Mouse (Mus musculus) macrophage (primary cell): ENCODE measurements around the gene Tmem8. TPM values are rescaled to one million over a fixed set of nuclear protein-coding genes. Genes with fewer than 3 reads are reported as not detected.
"Not testable (repeated sequence)": the region's sequence is repeated elsewhere in the genome, so short reads cannot be mapped to it uniquely, and the experiment has no call there.

Experiments used
- H3K27ac ChIP-seq: fragments of 350-480 bp; formaldehyde crosslinking; 2 replicates; pipeline ENCODE4 v1.9.0; 2021
- H3K36me3 ChIP-seq: fragments of 350-480 bp; formaldehyde crosslinking; 2 replicates; pipeline ENCODE4 v1.9.0; 2021; ENCODE audit errors: inconsistent target
- H3K4me3 ChIP-seq: fragments of 350-480 bp; formaldehyde crosslinking; 2 replicates; pipeline ENCODE4 v1.9.0; 2021; ENCODE audit errors: inconsistent target
- H3K79me2 ChIP-seq: fragments of 350-480 bp; formaldehyde crosslinking; 2 replicates; pipeline ENCODE4 v1.9.0; 2021; ENCODE audit errors: inconsistent target
- WGBS: methylation state at CpG from one replicate; pipeline ENCODE4 v1.1.7; 2026; ENCODE audit warnings: inconsistent platforms; ENCODE audit not compliant: missing documents; 5-methylcytosine and 5-hydroxymethylcytosine counted together
- polyA plus RNA-seq: library from polyadenylated mRNA; stranded (reverse); fragments of 250-400 nt; gene quantifications from 3 replicates; pipeline ENCODE4 v1.2.4, GENCODE M21; 2018; ENCODE audit warnings: inconsistent platforms

Gene Tmem8
- polyA plus RNA-seq, 1 experiment from 2014 or later: 37.7 TPM

GRCm38 (mm10) chr17:26095121-26095740 is 17.9 kb upstream of the Tmem8 start, which contains the start of gene Nme4:
Gene Nme4 (minus strand): TSS chr17:26095602.
- 0 out of 2 replicates have a peak within 1 kb of the TSS, but pooled peaks have one; percentile 25 for H3K27ac ChIP-seq
- WGBS: 5% methylated on average over 46 of the region's 47 CpGs

DNA sequence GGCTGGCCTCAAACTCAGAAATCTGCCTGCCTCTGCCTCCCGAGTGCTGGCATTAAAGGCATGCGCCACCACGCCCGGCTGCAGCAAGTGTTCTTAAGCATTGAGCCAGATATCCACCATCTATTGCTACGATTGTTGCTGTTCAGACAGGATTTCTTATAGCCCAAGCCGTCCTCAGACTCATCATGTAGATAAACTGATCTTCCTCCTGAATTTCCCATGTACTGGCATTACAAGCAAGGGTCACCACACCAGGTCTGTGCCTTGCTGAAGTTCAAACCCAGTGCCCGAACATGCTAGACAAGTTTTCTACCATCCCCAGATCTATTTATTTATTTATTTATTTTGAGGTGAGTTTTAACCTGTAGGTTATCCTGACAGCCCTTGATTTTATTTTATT is 14.6 kb upstream of the Tmem8 start:
- H3K27ac ChIP-seq: no peak overlapping the region
- whole genome bisulfite sequencing: 98% methylated on average over 7 of the region's 7 CpGs
- H3K36me3 ChIP-seq: no peaks in the 10 kb centered on the region
- no peaks in the 10 kb centered on the region for H3K79me2 ChIP-seq
- H3K4me3 ChIP-seq: no peak overlapping the region

More at GRCm38 (mm10) chr17:26095121-26095740, 17.9 kb upstream of the Tmem8 start, which contains the start of gene Nme4:
- Histone ChIP-seq H3K4me3 (peak within 1 kb of the TSS; percentile 46), H3K79me2 (no peaks in the 10 kb centered on the region), H3K36me3 (no peaks in the 10 kb centered on the region)

DNA sequence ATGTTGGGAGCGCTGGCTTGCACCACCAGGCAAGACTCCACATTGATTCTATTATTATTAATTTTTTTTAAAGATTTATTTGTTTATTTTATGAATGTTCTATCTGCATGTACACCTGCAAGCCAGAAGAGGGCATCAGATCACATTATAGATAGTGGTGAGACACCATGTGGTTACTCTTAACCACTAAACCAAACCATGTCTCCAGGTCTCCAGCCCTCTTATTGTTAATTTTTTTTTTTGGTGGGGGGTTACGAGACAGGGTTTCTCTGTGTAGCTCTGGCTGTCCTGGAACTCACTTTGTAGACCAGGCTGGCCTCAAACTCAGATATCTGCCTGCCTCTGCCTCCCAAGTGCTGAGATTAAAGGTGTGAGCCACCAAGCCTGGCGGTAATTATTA is 13.8 kb upstream of the Tmem8 start:
- 49% methylated on average over 3 of the region's 3 CpGs for WGBS
- H3K36me3 ChIP-seq, H3K79me2 ChIP-seq, H3K4me3 ChIP-seq, H3K27ac ChIP-seq: not testable (repeated sequence)

GRCm38 (mm10) chr17:26100166-26100565 is 12.9 kb upstream of the Tmem8 start:
- H3K4me3 ChIP-seq: no peak overlapping the region
- H3K79me2 ChIP-seq: no peaks in the 10 kb centered on the region
- WGBS: 74% methylated on average over 2 of the region's 2 CpGs
- H3K36me3 ChIP-seq: no peaks in the 10 kb centered on the region
- peak overlapping the region; percentile 87; the same call in 1 of the 2 replicates for H3K27ac ChIP-seq

DNA sequence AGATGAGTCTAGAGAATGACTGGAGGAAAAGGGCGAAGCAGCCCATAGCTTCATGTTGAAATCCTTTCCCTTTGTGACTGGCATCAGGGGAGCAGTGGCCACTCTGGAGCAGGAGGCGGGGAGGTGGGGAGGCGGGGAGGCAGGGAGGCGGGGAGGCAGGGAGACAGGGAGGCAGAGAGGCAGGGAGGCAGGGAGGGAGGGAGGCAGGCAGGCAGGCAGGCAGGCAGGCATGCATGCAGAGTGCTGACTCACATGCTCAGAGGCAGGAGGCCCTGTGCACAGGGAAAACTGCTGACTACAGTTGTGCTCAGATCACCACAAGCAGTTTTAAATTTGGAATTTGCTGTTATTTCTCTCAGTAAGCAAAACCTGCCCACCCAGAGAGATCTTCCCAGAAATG is 11.6 kb upstream of the Tmem8 start:
- WGBS: 61% methylated on average over 4 of the region's 4 CpGs
- no peak overlapping the region for H3K4me3 ChIP-seq
- no peaks in the 10 kb centered on the region for H3K79me2 ChIP-seq

GRCm38 (mm10) chr17:26105619-26106018 is 7.5 kb upstream of the Tmem8 start:
- Histone ChIP-seq H3K4me3 (no peak overlapping the region), H3K79me2 (no peaks in the 10 kb centered on the region), H3K27ac (peak overlapping the region; percentile 60), H3K36me3 (no peaks in the 10 kb centered on the region)
- 13% methylated on average over 4 of the region's 4 CpGs for WGBS

More for the DNA sequence above, 11.6 kb upstream of the Tmem8 start:
- Histone ChIP-seq H3K36me3 (no peaks in the 10 kb centered on the region), H3K27ac (peak overlapping the region; percentile 87)

- no peak overlapping the region for H3K4me3 ChIP-seq
- no peaks in the 10 kb centered on the region for H3K36me3 ChIP-seq
- no peak overlapping the region for H3K27ac ChIP-seq
- no peaks in the 10 kb centered on the region; the same call in 1 of the 2 replicates for H3K79me2 ChIP-seq
- WGBS: 72% methylated on average over 4 of the region's 4 CpGs
Observed at GRCm38 (mm10) chr17:26110156-26110555, 2.9 kb upstream of the Tmem8 start.

- Histone ChIP-seq H3K27ac (no peak overlapping the region), H3K79me2 (no peaks in the 10 kb centered on the region; the same call in 1 of the 2 replicates), H3K4me3 (no peak overlapping the region), H3K36me3 (no peaks in the 10 kb centered on the region)
- WGBS: 90% methylated on average over 4 of the region's 4 CpGs
Observed at GRCm38 (mm10) chr17:26111024-26111423, 2.1 kb upstream of the Tmem8 start.

DNA sequence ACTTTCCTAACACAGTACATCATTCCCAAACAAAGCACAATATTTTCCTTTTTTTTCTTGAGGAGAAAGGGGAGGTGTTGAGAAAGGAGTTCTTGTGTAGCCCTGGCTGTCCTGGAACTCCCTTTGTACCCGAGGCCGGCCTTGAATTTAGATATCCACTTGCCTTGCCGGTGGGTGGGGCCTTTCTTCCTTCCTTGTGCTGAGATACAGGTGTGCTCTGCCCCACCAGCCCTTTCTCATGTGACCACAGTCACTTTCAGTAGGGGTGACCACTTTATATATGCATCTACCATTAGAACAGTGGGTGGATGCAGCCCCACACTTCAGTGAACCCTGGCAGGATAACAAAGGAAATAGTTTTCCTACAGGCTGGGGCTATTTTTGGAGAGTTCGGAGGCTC is 1.4 kb upstream of the Tmem8 start:
- Histone ChIP-seq H3K36me3 (peaks cover 3% of the 10 kb centered on the region; the same call in 1 of the 2 replicates), H3K27ac (no peak overlapping the region), H3K79me2 (no peaks in the 10 kb centered on the region; the same call in 1 of the 2 replicates), H3K4me3 (no peak overlapping the region)
- WGBS: 86% methylated on average over 4 of the region's 4 CpGs

DNA sequence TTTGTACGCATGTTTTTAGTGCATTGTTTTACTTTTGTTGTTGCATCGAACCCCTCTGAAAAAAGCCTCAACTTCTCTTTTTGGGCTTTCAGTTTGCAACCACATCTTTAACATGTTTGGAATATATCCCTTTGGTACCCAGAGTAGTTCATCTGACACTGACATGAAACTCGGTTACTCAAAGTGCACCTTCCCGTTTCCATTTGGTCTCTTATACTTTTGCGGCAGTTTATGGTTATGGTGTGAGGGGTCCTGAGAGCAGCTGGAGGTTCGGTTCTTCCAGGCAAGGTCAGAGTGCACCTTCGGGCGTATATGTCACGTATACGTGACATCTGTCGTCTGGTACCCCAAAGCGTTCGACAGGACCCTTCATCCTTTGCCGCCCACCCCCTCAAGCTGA is 348 bp upstream of the Tmem8 start:
- Histone ChIP-seq H3K36me3 (peaks cover 11% of the 10 kb centered on the region), H3K79me2 (no peaks in the 10 kb centered on the region; the same call in 1 of the 2 replicates), H3K4me3 (no peak overlapping the region; the same call in 1 of the 2 replicates), H3K27ac (no peak overlapping the region)
- 12% methylated on average over 12 of the region's 14 CpGs for WGBS

DNA sequence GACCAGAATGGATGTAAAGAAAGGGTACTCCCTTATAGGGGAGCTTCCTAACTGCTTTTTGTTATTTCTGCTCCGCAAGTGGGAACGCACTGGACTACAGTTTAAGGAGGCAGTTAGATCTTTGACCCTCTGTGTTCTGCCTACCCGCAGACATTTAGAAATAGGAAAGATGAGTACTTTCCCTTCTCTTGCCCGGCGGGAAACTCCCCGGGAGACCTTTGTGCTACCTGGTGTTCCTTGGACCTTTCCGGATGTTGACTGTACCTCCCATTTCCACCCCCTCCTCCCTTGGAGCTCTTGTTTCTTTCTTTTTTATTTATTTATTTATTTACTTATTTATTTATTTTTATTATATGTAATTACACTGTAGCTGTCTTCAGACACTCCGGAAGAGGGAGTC is 962 bp downstream of the Tmem8 start:
- peaks cover 23% of the 10 kb centered on the region for H3K36me3 ChIP-seq
- H3K79me2 ChIP-seq: no peaks in the 10 kb centered on the region; the same call in 1 of the 2 replicates
- H3K4me3 ChIP-seq: peak overlapping the region; percentile 64
- peak overlapping the region; percentile 22 for H3K27ac ChIP-seq
- 38% methylated on average over 8 of the region's 8 CpGs for WGBS

DNA sequence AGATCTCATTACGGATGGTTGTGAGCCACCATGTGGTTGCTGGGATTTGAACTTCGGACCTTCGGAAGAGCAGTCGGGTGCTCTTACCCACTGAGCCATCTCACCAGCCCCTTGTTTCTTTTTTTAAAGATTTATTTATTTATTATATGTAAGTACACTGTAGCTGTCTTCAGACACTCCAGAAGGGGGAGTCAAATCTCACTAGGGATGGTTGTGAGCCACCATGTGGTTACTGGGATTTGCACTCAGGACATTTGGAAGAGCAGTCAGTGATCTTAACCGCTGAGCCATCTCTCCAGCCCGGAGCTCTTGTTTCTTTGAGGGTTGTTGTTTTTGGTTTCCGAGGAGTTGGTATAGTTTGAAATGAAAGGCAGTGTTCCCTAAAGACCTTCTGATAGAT is 1.4 kb downstream of the Tmem8 start:
- H3K79me2 ChIP-seq, H3K4me3 ChIP-seq, H3K27ac ChIP-seq: not testable (repeated sequence)
- 81% methylated on average over 7 of the region's 7 CpGs for WGBS
- H3K36me3 ChIP-seq: peaks cover 27% of the 10 kb centered on the region

GRCm38 (mm10) chr17:26115205-26115898 is 2.3 kb downstream of the Tmem8 start:
- Histone ChIP-seq H3K36me3 (peaks cover 27% of the 10 kb centered on the region), H3K27ac (no peak overlapping the region), H3K79me2 (no peaks in the 10 kb centered on the region; the same call in 1 of the 2 replicates), H3K4me3 (no peak overlapping the region)
- 93% methylated on average over 7 of the region's 7 CpGs for WGBS

DNA sequence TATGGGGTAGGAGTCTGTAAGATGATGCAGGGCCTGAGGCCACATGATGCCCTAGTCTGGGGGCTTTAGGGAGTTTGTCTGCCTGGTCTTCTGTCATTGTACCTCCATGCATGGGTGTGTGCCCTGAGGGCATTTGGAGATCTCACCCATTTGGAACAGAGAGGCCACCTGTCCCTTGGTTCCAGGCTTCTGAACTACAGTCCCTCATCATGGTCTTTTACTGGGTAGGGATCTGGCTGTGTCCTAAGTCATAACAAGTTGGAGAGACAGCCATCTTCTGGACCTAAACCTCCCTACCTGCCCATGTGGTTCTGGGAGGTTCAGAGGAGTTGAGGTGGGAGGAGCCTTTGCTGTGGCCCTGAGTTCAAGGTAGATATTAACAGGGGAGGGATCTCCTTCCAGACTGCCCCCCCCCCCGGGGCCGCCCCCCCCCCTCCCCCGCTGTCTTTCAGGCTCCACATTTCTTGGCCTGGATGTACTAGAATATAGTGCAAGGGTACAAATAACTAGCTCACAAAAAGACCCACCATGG is 2.9 kb downstream of the Tmem8 start:
- no CpG with 5 or more reads among the region's 3 CpGs for WGBS
- no peak overlapping the region for H3K4me3 ChIP-seq
- H3K79me2 ChIP-seq: no peaks in the 10 kb centered on the region; the same call in 1 of the 2 replicates
- no peak overlapping the region for H3K27ac ChIP-seq
- H3K36me3 ChIP-seq: peaks cover 27% of the 10 kb centered on the region
